ENCODE assay signal across 8 mouse cellular contexts in the genomic region with DNA sequence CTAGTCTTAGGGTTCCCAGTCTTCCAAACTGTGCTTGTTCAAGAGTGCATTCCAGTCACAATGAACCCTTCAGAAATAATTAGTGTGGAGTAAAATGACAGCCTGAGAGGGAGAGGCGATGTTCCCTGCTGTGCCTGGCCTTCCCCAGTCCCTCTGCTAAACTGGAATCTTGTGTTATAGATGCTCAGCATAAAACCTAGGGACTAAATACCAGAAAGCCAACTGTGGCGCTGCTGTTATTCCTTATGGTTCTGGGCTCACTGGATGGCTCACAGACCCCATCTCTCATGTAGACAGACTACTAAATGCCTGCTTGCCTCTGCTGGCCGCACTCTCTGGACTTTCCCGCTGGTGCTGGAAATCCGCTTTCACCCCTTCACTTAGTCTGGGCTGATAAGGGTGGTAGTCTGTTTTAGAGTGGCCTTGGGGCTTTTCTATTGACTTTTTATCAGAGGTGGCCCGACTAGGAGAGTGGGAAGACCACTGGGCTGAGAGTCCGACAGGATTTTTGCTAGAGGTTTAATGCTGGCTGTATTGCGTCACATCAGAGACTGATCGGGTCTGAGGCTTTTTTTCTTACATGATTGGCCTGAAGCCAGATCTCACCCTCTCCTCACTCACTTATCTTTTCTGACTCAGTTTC. TPM values are rescaled to one million over a fixed set of nuclear protein-coding genes. Genes with fewer than 3 reads are reported as not detected.
DNase-seq lines count a peak whose midpoint lies in the region; ATAC-seq and TF ChIP-seq lines count a peak whose summit lies in the region.

No protein-coding gene starts in this region.

- no peak for DNase-seq in gastrocnemius, adult 2 months
- DNase-seq in gastrocnemius, adult 18-20 months (ENCODE audit: low spot score), result no peak
- DNase-seq in forebrain, embryonic 14.5 days (ENCODE audit: low spot score), result no peak
- no peak for DNase-seq in liver, embryonic 11.5 days (ENCODE audit: low spot score)
- peak; percentile 55 for DNase-seq in yolk sac, embryonic 10.5 days (ENCODE audit: low spot score)
- no peak for DNase-seq in thymus, postnatal 14 days
- DNase-seq in B cell, adult 2 months, result no peak

- H3K27ac ChIP-seq in gastrocnemius, adult 2 months, result peak overlapping the region; percentile 93
- H3K27ac ChIP-seq in ES-Bruce4 (ENCODE audit: insufficient read depth, low read length), result no peak overlapping the region
- H3K27ac ChIP-seq in forebrain, embryonic 14.5 days (ENCODE audit: low read depth, low read length), result no peak overlapping the region
- H3K27ac ChIP-seq in liver, embryonic 11.5 days (ENCODE audit: low read depth, low read length), result peak overlapping the region; percentile 55; the same call in 1 of the 2 replicates

- 26% methylated on average over 9 of the region's 9 CpGs for WGBS in forebrain, embryonic 14.5 days
- 13% methylated on average over 9 of the region's 9 CpGs for WGBS in liver, embryonic 11.5 days

- no peak for ATAC-seq in forebrain, embryonic 14.5 days
- no peak for ATAC-seq in liver, embryonic 11.5 days (replicated peaks; ENCODE audit: low FRiP score)

- TF ChIP-seq POLR2A in ES-Bruce4 (IDR thresholded peaks at IDR 0.05; ENCODE audit: insufficient read depth, low read length), result no peak

- TF ChIP-seq EP300 in ES-Bruce4 (IDR thresholded peaks at IDR 0.05; ENCODE audit: insufficient read depth, low read depth, low read length), result no peak

- H3K9ac ChIP-seq in ES-Bruce4 (ENCODE audit: low read depth, poor library complexity, severe bottlenecking), result peak overlapping the region; percentile 88; the same call in 1 of the 2 replicates
- no peak overlapping the region for H3K9ac ChIP-seq in forebrain, embryonic 14.5 days (ENCODE audit: low read length)
- peak overlapping the region; percentile 28 for H3K9ac ChIP-seq in liver, embryonic 11.5 days (ENCODE audit: low read depth, low read length)

- intact Hi-C loops in gastrocnemius, adult 2 months (cut with DNase I), result loop anchor here (5.0 kb wide), 2 partner anchors 37 to 132 kb away; a partner anchor contains a TSS

- H3K4me1 ChIP-seq in ES-Bruce4 (ENCODE audit: control insufficient read depth, insufficient read depth, low read length), result peaks cover 5% of the 10 kb centered on the region
- H3K4me1 ChIP-seq in forebrain, embryonic 14.5 days (ENCODE audit: control insufficient read depth, insufficient read depth, low read length), result peaks cover 8% of the 10 kb centered on the region
- peaks cover 27% of the 10 kb centered on the region for H3K4me1 ChIP-seq in liver, embryonic 11.5 days (replicated peaks; ENCODE audit: control insufficient read depth, insufficient read depth, low read length)

- no peaks in the 10 kb centered on the region for H3K27me3 ChIP-seq in ES-Bruce4 (ENCODE audit: control insufficient read depth, insufficient read depth, low read length, poor library complexity, severe bottlenecking)
- peaks cover 56% of the 10 kb centered on the region for H3K27me3 ChIP-seq in forebrain, embryonic 14.5 days (replicated peaks; ENCODE audit: control insufficient read depth, insufficient read depth, low read length)
- peaks cover 59% of the 10 kb centered on the region for H3K27me3 ChIP-seq in liver, embryonic 11.5 days (replicated peaks; ENCODE audit: control insufficient read depth, insufficient read depth, low read length)

- TF ChIP-seq CTCF in gastrocnemius, adult 2 months (IDR thresholded peaks at IDR 0.05), result no peak
- no peak for TF ChIP-seq CTCF in ES-Bruce4 (IDR thresholded peaks at IDR 0.05; ENCODE audit: low read depth, low read length)

- H3K4me2 ChIP-seq in forebrain, embryonic 14.5 days (ENCODE audit: low read length), result peak overlapping the region; percentile 83
- peak overlapping the region; percentile 92 for H3K4me2 ChIP-seq in liver, embryonic 11.5 days

- no peaks in the 10 kb centered on the region for H3K36me3 ChIP-seq in ES-Bruce4 (ENCODE audit: control insufficient read depth, insufficient read depth, low read length, poor library complexity, severe bottlenecking)
- no peaks in the 10 kb centered on the region for H3K36me3 ChIP-seq in forebrain, embryonic 14.5 days (ENCODE audit: control insufficient read depth, insufficient read depth, low read length)
- H3K36me3 ChIP-seq in liver, embryonic 11.5 days (ENCODE audit: control insufficient read depth, insufficient read depth, low read length), result no peaks in the 10 kb centered on the region; the same call in 1 of the 2 replicates

- H3K4me3 ChIP-seq in gastrocnemius, adult 2 months, result peak overlapping the region; percentile 95
- H3K4me3 ChIP-seq in ES-Bruce4 (ENCODE audit: low read depth, low read length), result no peak overlapping the region
- H3K4me3 ChIP-seq in forebrain, embryonic 14.5 days (ENCODE audit: low read depth, low read length), result no peak overlapping the region
- peak overlapping the region; percentile 71 for H3K4me3 ChIP-seq in liver, embryonic 11.5 days (ENCODE audit: low read depth, low read length)

- no peaks in the 10 kb centered on the region for H3K9me3 ChIP-seq in ES-Bruce4 (replicated peaks; ENCODE audit: control insufficient read depth, insufficient read depth, low read length, poor library complexity, severe bottlenecking)
- H3K9me3 ChIP-seq in forebrain, embryonic 14.5 days (replicated peaks; ENCODE audit: control insufficient read depth, low read length), result no peaks in the 10 kb centered on the region
- no peaks in the 10 kb centered on the region for H3K9me3 ChIP-seq in liver, embryonic 11.5 days (ENCODE audit: control insufficient read depth, low read length)

RNA-seq across cellular contexts. Expression of a gene that starts 4.1 kb away (rescaled TPM):
- 1 to 10 TPM; 5.3 to 6.1 TPM for total RNA-seq in gastrocnemius, adult 2 months (2021)
- total RNA-seq in gastrocnemius, adult 18-20 months (2021), result 1 to 10 TPM; 5.2 to 5.3 TPM
- polyA plus RNA-seq in ES-Bruce4 (2011; ENCODE audit: insufficient read depth, insufficient read length, low read depth, missing spikeins), result 25.3 and 28.5 TPM in 2 replicates
- 0.47 and 0.64 TPM in 2 replicates for polyA plus RNA-seq in forebrain, embryonic 14.5 days (2014; fragmentation: Nextera tagmentation; extraction: Ambion mirVana)
- 3.4 and 4.1 TPM in 2 replicates for polyA plus RNA-seq in liver, embryonic 11.5 days (2014; fragmentation: Nextera tagmentation; extraction: Ambion mirVana)

Comparison
In these comparisons a context has a peak if more than half of its experiments do, and no peak if none do; other contexts are left out.
1. H3K27ac ChIP-seq: peak in gastrocnemius, adult 2 months (single experiment) and liver, embryonic 11.5 days (single experiment); none in ES-Bruce4 (single experiment) and forebrain, embryonic 14.5 days (single experiment).
2. H3K4me3 ChIP-seq: peak in gastrocnemius, adult 2 months (single experiment) and liver, embryonic 11.5 days (single experiment); none in ES-Bruce4 (single experiment) and forebrain, embryonic 14.5 days (single experiment).